Mouse (Mus musculus): Measurements from ENCODE around the gene Gopc. TPM values are rescaled to one million over a fixed set of nuclear protein-coding genes. Genes with fewer than 3 reads are reported as not detected.

Gopc gene
- polyA plus RNA-seq, 1 experiment: 7.9 TPM

DNA sequence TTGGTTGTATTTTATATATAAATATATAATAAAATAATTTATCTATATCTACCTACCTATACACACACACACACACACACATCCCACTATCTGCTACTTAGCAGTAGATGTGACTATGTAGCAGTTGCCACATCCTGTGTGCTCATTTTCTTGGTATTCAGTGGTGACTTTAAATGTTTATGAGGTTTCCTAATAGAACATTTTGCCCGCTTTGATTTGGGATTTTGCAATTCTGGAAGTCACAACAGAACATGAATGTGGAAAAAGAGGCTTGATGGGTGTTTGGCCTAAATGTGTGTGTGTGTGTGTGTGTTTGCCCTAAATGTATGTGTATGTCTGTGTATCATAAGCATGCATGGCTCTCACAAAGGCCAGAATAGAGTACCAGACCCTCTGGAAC is 1.6 kb upstream of the Gopc start:
- no peaks in the 10 kb centered on the region for H3K27me3 ChIP-seq (ENCODE audit: control insufficient read depth, insufficient read depth, insufficient read length)
- no peak for TF ChIP-seq MAX (IDR thresholded peaks at IDR 0.05; ENCODE audit: low read depth)
- no peak for TF ChIP-seq POLR2AphosphoS2 (IDR thresholded peaks at IDR 0.05; ENCODE audit: insufficient read length, low read depth)
- TF ChIP-seq POLR2A (IDR thresholded peaks at IDR 0.05; ENCODE audit: insufficient read length, low read depth): no peak
- TF ChIP-seq SRF (IDR thresholded peaks at IDR 0.05; ENCODE audit: control insufficient read depth, insufficient read length, low read depth): no peak
- no peak for TF ChIP-seq MYOD1 (IDR thresholded peaks at IDR 0.05; ENCODE audit: control insufficient read depth in 1 of 3, insufficient read length in 2 of 3, low read depth in 2 of 3)
- TF ChIP-seq TCF12 (IDR thresholded peaks at IDR 0.05; ENCODE audit: insufficient read depth, poor library complexity, severe bottlenecking): no peak
- TF ChIP-seq CEBPB (IDR thresholded peaks at IDR 0.05; ENCODE audit: insufficient read depth, poor library complexity, severe bottlenecking): peak; percentile 51; the same call in 1 of the 2 replicates
- H3K36me3 ChIP-seq (ENCODE audit: control insufficient read depth, insufficient read depth): no peaks in the 10 kb centered on the region
- H3ac ChIP-seq (ENCODE audit: control insufficient read depth, insufficient read length): no peak overlapping the region
- H3K79me2 ChIP-seq (ENCODE audit: control insufficient read depth, insufficient read depth): peaks cover 29% of the 10 kb centered on the region
- peak overlapping the region; percentile 84 for H3K4me3 ChIP-seq
- H3K4me2 ChIP-seq (ENCODE audit: low read depth): peak overlapping the region; percentile 25

DNA sequence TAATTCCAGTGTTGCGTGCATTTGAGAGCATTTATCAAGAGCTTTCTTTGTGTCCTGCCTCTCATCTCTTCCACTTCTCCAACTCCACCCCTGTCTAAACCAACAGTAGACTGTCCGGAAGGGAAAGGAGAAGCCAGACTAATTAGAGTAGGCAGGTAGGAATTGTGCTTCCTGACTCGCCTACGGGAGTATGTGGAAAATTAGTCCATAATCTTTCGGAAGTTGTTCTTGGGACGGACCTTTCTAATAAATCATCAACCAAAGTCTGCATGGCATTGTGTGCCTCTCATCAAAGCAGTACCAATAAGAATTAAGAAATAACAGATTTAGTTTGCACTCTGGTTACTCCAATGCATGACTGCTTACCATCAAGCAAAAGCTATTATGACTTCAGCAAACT is 1.1 kb upstream of the Gopc start:
- H3ac ChIP-seq (ENCODE audit: control insufficient read depth, insufficient read length): no peak overlapping the region
- no peaks in the 10 kb centered on the region for H3K27me3 ChIP-seq (ENCODE audit: control insufficient read depth, insufficient read depth, insufficient read length)
- H3K4me2 ChIP-seq (ENCODE audit: low read depth): peak overlapping the region; percentile 67
- H3K79me2 ChIP-seq (ENCODE audit: control insufficient read depth, insufficient read depth): peaks cover 34% of the 10 kb centered on the region
- peak overlapping the region; percentile 84 for H3K4me3 ChIP-seq
- no peaks in the 10 kb centered on the region for H3K36me3 ChIP-seq (ENCODE audit: control insufficient read depth, insufficient read depth)
- TF ChIP-seq MYOG (IDR thresholded peaks at IDR 0.05; ENCODE audit: control insufficient read depth in 1 of 3, insufficient read depth in 1 of 3, insufficient read length in 2 of 3, low read depth in 2 of 3) (no peak), MAX (IDR thresholded peaks at IDR 0.05; ENCODE audit: low read depth) (no peak), MYOD1 (IDR thresholded peaks at IDR 0.05; ENCODE audit: control insufficient read depth in 1 of 3, insufficient read length in 2 of 3, low read depth in 2 of 3) (no peak), REST (IDR thresholded peaks at IDR 0.05; ENCODE audit: insufficient read depth, insufficient read length) (no peak), USF1 (IDR thresholded peaks at IDR 0.05; ENCODE audit: low read depth) (no peak), E2F4 (IDR thresholded peaks at IDR 0.05; ENCODE audit: insufficient read depth) (no peak), SRF (IDR thresholded peaks at IDR 0.05; ENCODE audit: control insufficient read depth, insufficient read length, low read depth) (no peak), POLR2A (IDR thresholded peaks at IDR 0.05; ENCODE audit: insufficient read length, low read depth) (no peak), CEBPB (IDR thresholded peaks at IDR 0.05; ENCODE audit: insufficient read depth, poor library complexity, severe bottlenecking) (no peak), TCF3 (IDR thresholded peaks at IDR 0.05; ENCODE audit: insufficient read length, low read depth) (no peak), TCF12 (IDR thresholded peaks at IDR 0.05; ENCODE audit: insufficient read depth, poor library complexity, severe bottlenecking) (no peak), POLR2AphosphoS2 (IDR thresholded peaks at IDR 0.05; ENCODE audit: insufficient read length, low read depth) (no peak)

DNA sequence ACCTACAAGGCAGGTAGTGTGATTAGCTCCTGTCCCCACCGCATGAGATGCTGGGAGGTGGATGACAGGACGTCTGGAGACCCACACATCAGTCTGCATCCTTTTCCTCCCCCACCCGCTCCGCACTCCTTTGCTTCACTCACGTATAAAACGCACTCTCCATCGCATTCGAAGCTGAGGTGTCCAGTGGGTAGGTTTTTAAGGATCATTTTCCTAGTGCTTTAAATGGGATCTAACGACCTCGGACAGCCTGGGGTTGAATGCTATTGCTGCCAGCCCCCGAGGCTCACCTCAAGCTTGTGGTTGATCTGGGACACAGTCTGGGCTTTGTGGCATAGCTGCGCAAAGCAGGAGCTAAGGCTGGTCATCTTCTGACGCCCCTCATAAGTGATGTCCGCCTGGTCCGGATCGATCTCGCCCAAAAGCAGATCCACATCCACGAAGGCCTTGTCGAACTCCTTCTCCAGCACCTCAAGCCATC is 563 bp downstream of the Gopc start:
- Histone ChIP-seq H3K4me2 (ENCODE audit: low read depth) (peak overlapping the region; percentile 89), H3K4me3 (peak overlapping the region; percentile 84), H3K27me3 (ENCODE audit: control insufficient read depth, insufficient read depth, insufficient read length) (no peaks in the 10 kb centered on the region), H3K36me3 (ENCODE audit: control insufficient read depth, insufficient read depth) (no peaks in the 10 kb centered on the region), H3ac (ENCODE audit: control insufficient read depth, insufficient read length) (peak overlapping the region; percentile 72), H3K79me2 (ENCODE audit: control insufficient read depth, insufficient read depth) (peaks cover 49% of the 10 kb centered on the region)
- TF ChIP-seq SRF (IDR thresholded peaks at IDR 0.05; ENCODE audit: control insufficient read depth, insufficient read length, low read depth) (no peak), MYOG (IDR thresholded peaks at IDR 0.05; ENCODE audit: control insufficient read depth in 1 of 3, insufficient read depth in 1 of 3, insufficient read length in 2 of 3, low read depth in 2 of 3) (no peak), CEBPB (IDR thresholded peaks at IDR 0.05; ENCODE audit: insufficient read depth, poor library complexity, severe bottlenecking) (no peak), TCF12 (IDR thresholded peaks at IDR 0.05; ENCODE audit: insufficient read depth, poor library complexity, severe bottlenecking) (no peak), MAX (IDR thresholded peaks at IDR 0.05; ENCODE audit: low read depth) (no peak), MYOD1 (IDR thresholded peaks at IDR 0.05; ENCODE audit: control insufficient read depth in 1 of 3, insufficient read length in 2 of 3, low read depth in 2 of 3) (no peak), TCF3 (IDR thresholded peaks at IDR 0.05; ENCODE audit: insufficient read length, low read depth) (no peak), POLR2AphosphoS2 (IDR thresholded peaks at IDR 0.05; ENCODE audit: insufficient read length, low read depth) (no peak), E2F4 (IDR thresholded peaks at IDR 0.05; ENCODE audit: insufficient read depth) (no peak)

DNA sequence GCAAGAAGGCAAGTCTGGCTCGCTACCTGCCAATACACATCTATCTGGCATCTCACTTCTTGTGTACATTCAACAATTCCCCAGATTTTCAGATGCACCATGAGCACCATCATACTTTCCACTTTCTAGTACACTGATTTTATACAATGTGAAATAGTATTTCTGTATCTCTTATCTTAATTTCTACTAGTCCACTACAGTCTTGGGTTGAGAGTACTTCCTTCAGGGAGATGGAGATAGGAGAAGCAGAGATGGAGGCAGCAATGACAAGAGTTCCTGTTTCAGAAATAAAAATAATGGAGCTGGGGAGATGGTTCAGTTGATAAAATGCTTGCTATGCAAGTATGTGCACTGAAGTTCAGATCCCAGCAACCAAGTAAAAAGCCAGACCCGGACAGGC is 4.1 kb downstream of the Gopc start:
- no peak overlapping the region for H3K4me2 ChIP-seq (ENCODE audit: low read depth)
- no peak for TF ChIP-seq MYOG (IDR thresholded peaks at IDR 0.05; ENCODE audit: control insufficient read depth in 1 of 3, insufficient read depth in 1 of 3, insufficient read length in 2 of 3, low read depth in 2 of 3)
- no peak for TF ChIP-seq REST (IDR thresholded peaks at IDR 0.05; ENCODE audit: insufficient read depth, insufficient read length)
- no peak for TF ChIP-seq POLR2A (IDR thresholded peaks at IDR 0.05; ENCODE audit: insufficient read length, low read depth)
- TF ChIP-seq E2F4 (IDR thresholded peaks at IDR 0.05; ENCODE audit: insufficient read depth): no peak
- TF ChIP-seq MAX (IDR thresholded peaks at IDR 0.05; ENCODE audit: low read depth): no peak
- TF ChIP-seq POLR2AphosphoS2 (IDR thresholded peaks at IDR 0.05; ENCODE audit: insufficient read length, low read depth): no peak
- TF ChIP-seq SRF (IDR thresholded peaks at IDR 0.05; ENCODE audit: control insufficient read depth, insufficient read length, low read depth): no peak
- TF ChIP-seq USF1 (IDR thresholded peaks at IDR 0.05; ENCODE audit: low read depth): no peak
- TF ChIP-seq CEBPB (IDR thresholded peaks at IDR 0.05; ENCODE audit: insufficient read depth, poor library complexity, severe bottlenecking): no peak
- TF ChIP-seq TCF12 (IDR thresholded peaks at IDR 0.05; ENCODE audit: insufficient read depth, poor library complexity, severe bottlenecking): no peak
- no peak for TF ChIP-seq TCF3 (IDR thresholded peaks at IDR 0.05; ENCODE audit: insufficient read length, low read depth)
- no peak for TF ChIP-seq MYOD1 (IDR thresholded peaks at IDR 0.05; ENCODE audit: control insufficient read depth in 1 of 3, insufficient read length in 2 of 3, low read depth in 2 of 3)
- H3ac ChIP-seq (ENCODE audit: control insufficient read depth, insufficient read length): no peak overlapping the region
- no peaks in the 10 kb centered on the region for H3K27me3 ChIP-seq (ENCODE audit: control insufficient read depth, insufficient read depth, insufficient read length)
- peaks cover 73% of the 10 kb centered on the region for H3K79me2 ChIP-seq (ENCODE audit: control insufficient read depth, insufficient read depth)
- H3K4me3 ChIP-seq: no peak overlapping the region
- no peaks in the 10 kb centered on the region for H3K36me3 ChIP-seq (ENCODE audit: control insufficient read depth, insufficient read depth)

All from myocyte (in vitro differentiated cells).